Mouse (Mus musculus) c-Kit-positive CD71-negative TER-119-negative erythroid progenitor cells, embryonic 14.5 days (primary cell): Measurements from ENCODE around the gene Zic4.

Experiments used
- DNase-seq: peaks from one replicate; pipeline ENCODE4 v3.0.0-alpha.2; 2013; ENCODE audit warnings: low read depth

Zic4 gene

DNA sequence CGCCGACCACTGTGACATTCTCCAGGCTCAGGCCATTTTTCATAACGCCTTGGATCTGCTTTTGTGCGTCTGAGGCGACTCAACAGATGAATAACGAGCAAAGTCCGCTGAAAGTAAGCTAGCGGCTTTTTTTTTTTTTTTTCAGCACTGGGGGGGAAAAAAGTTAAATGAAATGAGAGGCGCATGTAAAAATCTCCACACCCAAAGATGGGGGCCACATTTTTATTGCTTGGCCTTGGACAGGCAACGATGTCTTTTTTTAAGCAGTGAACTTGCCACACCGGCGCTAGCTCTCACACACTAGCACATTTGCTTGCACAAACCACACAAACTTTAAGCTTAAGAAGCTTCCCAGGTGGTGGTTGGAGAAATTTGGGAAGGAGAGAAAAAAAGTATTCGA is 42.0 kb downstream of the Zic4 start:
- DNase-seq, result no peak

DNA sequence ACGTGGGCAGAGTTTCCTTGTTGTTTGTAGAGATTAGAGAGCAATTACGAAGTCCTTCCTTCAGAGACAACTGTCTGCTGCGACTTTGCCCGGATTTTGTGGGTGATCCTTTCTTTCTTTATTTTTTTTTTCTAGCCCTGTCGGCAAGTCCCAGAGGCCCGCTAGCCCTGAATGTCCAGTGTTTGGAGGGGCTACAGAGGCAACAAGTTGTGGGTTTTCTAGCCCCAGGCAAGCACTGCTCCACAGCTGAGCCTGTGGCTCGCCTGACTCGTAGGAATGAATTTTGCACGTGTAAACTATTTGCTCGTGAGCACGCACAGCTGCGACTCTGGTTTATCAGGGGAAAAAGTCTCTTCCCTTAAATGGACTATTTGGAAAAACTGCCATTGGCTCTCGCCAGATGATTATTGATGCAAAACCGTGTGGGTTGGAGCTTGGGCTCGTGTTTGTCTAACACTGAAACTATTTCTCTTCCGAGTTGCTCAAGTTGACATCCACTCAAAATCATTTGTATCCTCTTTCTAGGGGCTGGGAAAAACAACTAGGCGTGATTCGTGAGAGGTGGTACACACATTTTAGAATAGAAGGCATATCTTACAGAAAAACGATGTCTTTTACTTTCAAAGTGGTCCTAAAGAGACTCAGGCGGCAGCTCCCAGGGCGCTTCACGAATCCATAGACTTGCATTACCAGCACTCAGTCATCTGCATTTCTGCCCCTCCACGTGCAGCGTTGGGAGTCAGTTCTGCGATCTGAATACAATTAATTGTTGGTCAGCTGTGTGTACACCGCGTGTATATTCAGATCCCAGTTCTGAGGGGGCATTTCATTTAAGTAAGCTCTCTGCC is 42.9 kb downstream of the Zic4 start:
- DNase-seq, result no peak

DNA sequence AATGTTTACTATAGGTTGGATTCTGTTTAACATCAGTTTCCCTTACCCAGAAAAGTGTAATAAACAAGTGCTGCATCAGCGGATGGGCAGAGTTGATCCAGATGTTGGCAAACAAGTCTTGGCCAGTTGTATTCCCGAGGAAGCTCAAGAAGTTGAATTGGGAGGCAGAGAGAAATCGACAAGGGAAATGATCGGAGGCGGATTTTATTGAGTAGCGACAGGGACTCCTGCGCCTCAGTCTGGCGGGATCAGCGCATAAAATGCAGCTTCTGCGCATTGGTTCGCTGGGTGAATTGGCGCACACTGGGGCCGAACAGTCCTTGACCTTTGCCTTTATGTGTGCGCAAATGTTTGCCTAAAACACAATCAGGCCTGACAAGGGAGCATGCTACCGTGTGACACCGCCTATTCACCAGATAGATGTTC is 43.6 kb downstream of the Zic4 start:
- DNase-seq, result no peak

DNA sequence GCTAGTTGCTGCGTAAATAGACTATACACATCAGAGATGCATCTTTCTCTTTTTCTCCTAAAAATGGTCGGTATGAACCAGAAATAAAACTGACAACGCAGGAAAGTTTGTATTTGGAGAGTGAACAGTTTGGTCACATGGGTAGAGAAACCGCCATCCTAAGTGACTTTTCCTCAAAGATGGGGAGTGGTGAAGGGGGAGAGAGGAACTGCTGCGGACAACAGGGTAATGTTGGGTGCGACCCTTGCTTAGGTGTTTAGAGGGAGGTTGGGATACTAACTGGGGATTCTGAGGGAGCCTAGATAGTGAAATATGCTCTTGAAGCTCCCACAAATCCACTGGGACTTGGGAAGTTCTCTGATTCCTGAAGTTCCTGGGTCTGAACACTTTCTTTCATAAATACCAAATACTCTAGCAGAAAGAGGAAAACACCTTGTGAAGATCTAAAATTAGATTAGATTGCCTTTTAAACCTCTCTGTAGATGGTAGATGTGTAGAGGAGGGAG is 44.1 kb downstream of the Zic4 start:
- DNase-seq, result no peak

DNA sequence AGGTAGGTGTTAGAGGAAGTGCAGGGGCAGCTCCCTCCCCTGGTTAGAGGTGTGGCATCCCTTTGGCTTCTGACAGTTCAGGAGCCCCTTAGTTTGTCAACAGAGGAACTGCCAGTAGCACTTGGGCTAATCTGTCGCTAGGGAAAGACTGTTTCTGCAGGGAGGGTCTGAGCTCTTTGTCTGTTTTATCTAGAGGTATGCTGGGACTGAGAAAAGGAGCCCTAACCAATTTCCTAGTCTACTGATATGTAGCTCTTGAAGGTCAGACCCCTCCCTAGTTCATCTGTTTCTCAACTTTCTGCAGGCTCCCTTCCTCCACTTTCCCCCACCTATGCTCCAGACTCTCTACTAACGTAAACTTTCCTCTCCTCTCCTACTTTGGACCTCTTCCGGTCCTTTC is 47.6 kb downstream of the Zic4 start:
- DNase-seq, result no peak

DNA sequence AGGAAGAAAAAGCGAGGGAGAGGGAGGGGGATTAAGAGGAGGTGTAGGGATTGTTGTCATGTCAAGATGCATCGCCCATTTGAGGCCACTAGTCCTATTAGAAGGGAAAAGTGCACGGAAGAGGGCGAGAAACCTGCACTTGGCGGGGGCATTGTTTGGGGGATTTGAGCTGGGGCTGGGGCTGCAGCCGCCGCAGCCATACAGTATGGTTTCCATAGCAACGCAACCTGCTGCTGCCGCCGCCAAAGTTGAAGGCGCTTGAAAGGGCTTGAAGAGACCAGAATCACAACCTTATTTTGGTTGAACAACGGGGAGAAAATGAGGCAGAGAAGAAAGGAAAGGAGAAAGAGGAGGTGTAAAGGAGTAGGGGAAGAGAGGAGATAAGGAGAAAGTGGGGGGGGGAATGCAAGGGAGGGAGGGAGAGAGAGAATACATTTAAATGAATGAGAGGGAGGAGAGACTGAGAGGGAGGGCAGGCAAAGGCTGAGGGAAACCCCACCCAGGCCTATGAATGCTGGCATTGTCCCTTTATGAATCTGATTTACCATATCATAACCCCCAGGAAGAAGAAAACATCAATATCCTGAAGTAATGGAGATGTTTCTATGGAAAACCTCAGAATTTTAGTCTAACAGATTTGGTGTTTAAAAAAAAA is 51.9 kb downstream of the Zic4 start:
- no peak for DNase-seq

DNA sequence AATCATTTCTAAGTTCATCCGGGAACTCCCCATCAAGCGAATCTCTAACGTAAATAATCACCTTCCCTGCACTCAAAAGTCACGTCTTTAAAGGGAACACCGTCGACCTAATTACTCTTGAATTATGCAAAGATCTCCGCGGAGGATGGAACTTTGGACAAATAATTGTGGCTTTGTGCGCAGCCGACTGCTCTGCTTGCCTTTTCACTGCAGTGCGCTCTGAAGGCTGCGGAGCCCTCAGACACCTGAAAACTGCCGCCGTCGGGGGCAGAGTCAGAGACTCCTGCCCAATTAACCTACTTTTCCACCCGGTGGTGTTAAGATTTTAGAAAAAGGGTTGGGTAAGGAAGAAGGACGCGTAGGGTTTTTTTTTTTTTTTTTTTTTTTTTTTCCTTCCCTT is 58.2 kb downstream of the Zic4 start:
- no peak for DNase-seq
